Mouse (Mus musculus): Measurements from ENCODE around the gene Pomt2.

DNA sequence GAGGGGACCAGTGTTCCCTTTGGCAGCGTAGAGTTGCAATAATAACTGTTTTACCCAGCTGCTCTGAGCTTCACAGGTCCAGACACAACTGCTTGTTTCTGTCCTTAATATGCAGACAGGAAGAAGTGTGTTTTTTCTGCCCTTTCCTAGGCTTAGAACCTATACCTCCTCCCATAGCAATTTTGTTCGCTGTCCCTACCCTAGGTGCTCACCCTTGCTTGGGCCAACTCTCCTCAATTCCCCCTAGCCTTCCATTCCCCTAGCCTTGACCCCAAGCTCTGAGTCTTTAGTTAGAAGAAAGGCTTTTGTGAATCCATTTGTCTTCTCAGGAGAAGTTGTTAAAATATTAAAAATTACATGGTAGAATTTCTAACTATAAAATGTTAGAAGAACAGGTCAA, 9.0 kb downstream of the Pomt2 start:
- TF ChIP-seq GATA1 (IDR thresholded peaks at IDR 0.05; ENCODE audit: borderline replicate concordance, low read length) (no peak), FLI1 (IDR thresholded peaks at IDR 0.05; ENCODE audit: low read length) (no peak)

Data from megakaryocyte, embryonic 14.5 days (primary cell).